Mouse (Mus musculus): ENCODE measurements at regions not wholly inside any gene's neighbourhood (a gene's known extent, or its start where the extent isn't known, plus 50 kb on each side); places are given as distances from the start of the nearest gene placed in this dataset.
A peak's percentile ranks its signal among the peaks of the same experiment; 100 is the strongest.

DNA sequence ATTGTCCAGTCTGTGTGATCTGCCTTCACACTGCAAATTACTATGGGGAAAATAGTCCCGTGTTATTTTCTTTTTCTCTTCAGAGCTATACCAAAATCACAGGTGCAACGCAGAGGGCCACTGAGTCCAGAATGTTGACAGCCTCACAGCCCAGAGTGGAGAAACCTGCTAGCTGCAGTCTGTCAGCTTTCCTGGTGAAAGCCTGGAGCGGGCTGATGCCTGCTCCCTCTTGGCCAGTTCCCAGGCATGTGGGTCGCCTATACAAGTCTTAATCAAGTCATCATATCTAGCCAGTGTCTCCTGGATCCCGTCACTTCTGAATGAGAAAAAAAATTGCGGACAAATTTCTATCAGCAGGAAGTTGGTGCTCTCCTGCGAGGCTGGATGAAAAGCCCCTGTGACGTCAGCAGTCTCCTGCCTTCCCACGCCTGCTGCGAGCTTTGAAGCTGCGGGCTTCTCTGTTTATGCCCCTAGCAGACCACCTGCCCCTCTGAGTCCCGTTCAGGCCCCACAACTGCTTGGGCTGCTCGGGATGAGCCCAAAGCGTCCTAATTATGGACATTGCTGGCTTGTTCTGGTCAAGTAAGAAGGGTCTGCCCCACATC is 227.1 kb upstream of the Hes1 start:
- 13% methylated on average over 14 of the region's 14 CpGs for WGBS
- Histone ChIP-seq H3K9ac (no peak overlapping the region), H3K4me1 (replicated peaks) (peaks cover 12% of the 10 kb centered on the region), H3K27ac (ENCODE audit: poor library complexity, severe bottlenecking) (no peak overlapping the region), H3K4me2 (peak overlapping the region; percentile 56), H3K4me3 (0 out of 2 replicates have a peak overlapping the region, but pooled peaks have one; percentile 7), H3K9me3 (replicated peaks) (no peaks in the 10 kb centered on the region), H3K36me3 (no peaks in the 10 kb centered on the region), H3K27me3 (replicated peaks) (0 out of 2 replicates have a peak, but pooled peaks cover 2% of the 10 kb centered on the region)
- ATAC-seq (ENCODE audit: insufficient number of reproducible peaks, low FRiP score), result peak; percentile 4; the same call in 1 of the 2 replicates

DNA sequence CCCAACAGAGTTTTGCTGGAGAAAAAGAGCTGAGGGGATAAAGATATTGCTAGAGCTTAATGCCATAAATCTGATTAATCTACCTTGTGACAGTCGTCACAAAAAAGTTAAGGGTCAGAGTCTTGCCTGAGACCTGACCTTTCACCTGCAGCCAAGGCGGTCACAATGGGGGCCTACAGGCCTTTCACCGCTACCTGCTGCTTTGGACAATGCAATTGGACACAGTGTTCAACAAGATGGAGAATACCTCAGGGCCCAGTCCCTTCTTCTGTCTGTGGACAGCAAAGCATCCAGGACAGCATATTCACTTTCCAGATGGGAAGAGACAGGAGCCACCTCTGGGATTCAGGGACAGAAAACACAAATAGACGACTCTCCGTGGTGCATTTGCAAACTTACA is 226.3 kb upstream of the Hes1 start:
- H3K27ac ChIP-seq (ENCODE audit: poor library complexity, severe bottlenecking), result no peak overlapping the region
- H3K9me3 ChIP-seq (replicated peaks), result no peaks in the 10 kb centered on the region
- H3K27me3 ChIP-seq (replicated peaks), result 0 out of 2 replicates have a peak, but pooled peaks cover 8% of the 10 kb centered on the region
- peaks cover 12% of the 10 kb centered on the region for H3K4me1 ChIP-seq (replicated peaks)
- H3K36me3 ChIP-seq, result no peaks in the 10 kb centered on the region
- no peak overlapping the region for H3K9ac ChIP-seq
- H3K4me2 ChIP-seq, result no peak overlapping the region
- ATAC-seq (ENCODE audit: insufficient number of reproducible peaks, low FRiP score), result no peak
- H3K4me3 ChIP-seq, result no peak overlapping the region
- WGBS, result 84% methylated on average over 5 of the region's 5 CpGs

DNA sequence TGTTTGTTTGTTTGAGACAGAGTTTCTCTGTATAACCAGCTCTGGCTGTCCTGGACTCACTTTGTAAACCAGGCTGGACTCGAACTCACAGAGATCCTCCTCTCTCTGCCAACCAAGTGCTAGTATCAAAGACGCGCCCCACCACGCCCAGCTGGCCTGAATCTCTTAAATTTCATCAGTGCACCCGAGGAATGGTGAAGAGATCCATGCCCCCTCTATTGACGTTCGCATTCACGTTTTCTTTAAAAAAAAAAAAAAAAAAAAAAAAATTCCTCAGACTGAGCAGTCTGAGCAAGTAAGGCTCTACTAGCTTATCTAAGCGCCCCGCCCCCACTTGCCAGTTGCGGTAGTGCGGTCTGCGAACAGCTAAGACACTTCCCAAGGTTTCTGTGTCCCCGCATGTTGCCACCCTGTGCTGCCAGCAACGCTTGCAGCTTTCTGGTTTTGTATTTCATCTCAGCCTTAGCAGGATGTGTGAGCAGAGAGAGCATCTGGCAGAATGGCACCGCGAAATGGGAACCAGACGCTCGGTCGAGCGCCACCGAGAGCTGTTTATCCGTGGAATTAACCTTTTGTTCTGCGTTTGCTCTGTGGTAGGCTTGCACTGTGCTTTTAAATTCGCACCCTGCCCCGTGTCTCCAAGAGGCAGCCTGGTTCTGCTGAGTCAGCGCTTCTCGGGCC is 225.1 kb upstream of the Hes1 start:
- 0 out of 2 replicates have a peak overlapping the region, but pooled peaks have one; percentile 8 for H3K27ac ChIP-seq (ENCODE audit: poor library complexity, severe bottlenecking)
- H3K27me3 ChIP-seq (replicated peaks), result 0 out of 2 replicates have a peak, but pooled peaks cover 9% of the 10 kb centered on the region
- H3K4me1 ChIP-seq (replicated peaks), result peaks cover 12% of the 10 kb centered on the region
- WGBS, result 6% methylated on average over 28 of the region's 28 CpGs
- ATAC-seq (ENCODE audit: insufficient number of reproducible peaks, low FRiP score), result peak; percentile 53; the same call in 1 of the 2 replicates
- H3K9me3 ChIP-seq (replicated peaks), result no peaks in the 10 kb centered on the region
- peak overlapping the region; percentile 34; the same call in 1 of the 2 replicates for H3K9ac ChIP-seq
- H3K4me2 ChIP-seq, result peak overlapping the region; percentile 72
- H3K4me3 ChIP-seq, result peak overlapping the region; percentile 38
- no peaks in the 10 kb centered on the region for H3K36me3 ChIP-seq

DNA sequence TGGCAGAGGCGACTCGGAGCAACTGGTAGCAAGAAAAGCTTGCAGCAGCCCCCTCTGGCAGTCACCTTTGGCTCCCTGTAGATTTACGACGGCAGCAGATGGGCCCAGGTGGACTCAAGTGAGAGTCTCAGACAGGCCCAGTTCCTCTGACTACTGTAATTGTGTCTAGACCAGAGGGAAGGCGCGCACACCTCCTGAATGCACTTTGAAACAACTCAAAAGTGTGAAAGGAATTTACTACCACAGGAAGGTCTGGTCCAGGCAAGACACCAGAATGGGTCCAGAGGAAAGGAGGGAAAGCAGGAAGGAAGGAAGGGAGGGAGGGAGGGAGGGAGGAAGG is 224.6 kb upstream of the Hes1 start:
- Histone ChIP-seq H3K4me2 (peak overlapping the region; percentile 72), H3K9ac (peak overlapping the region; percentile 34; the same call in 1 of the 2 replicates), H3K4me1 (replicated peaks) (peaks cover 16% of the 10 kb centered on the region), H3K9me3 (replicated peaks) (no peaks in the 10 kb centered on the region), H3K27ac (ENCODE audit: poor library complexity, severe bottlenecking) (0 out of 2 replicates have a peak overlapping the region, but pooled peaks have one; percentile 8), H3K36me3 (no peaks in the 10 kb centered on the region), H3K4me3 (peak overlapping the region; percentile 38), H3K27me3 (replicated peaks) (0 out of 2 replicates have a peak, but pooled peaks cover 9% of the 10 kb centered on the region)
- WGBS, result 25% methylated on average over 6 of the region's 6 CpGs
- ATAC-seq (ENCODE audit: insufficient number of reproducible peaks, low FRiP score), result 0 out of 2 replicates have a peak, but pooled peaks have one; percentile 3

DNA sequence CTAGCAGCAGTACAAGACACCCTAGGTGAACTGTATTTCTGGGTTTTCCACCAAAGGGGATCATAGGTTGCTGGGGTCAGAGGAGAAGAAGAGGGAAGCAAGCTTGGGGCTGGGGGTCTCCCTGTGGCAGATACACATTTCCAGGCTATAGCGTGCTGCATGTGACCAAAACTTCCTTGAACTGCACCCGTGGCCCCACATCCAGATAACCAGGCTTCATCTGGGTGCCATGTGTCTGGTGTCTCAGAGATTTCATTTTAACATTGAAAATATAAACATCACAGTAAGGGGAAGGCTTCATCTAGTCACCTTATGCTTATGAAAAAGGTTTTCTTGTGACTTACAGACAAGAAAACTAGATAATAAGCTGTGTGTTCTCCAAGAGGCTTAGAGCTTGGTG is 223.8 kb upstream of the Hes1 start:
- no peak overlapping the region for H3K27ac ChIP-seq (ENCODE audit: poor library complexity, severe bottlenecking)
- WGBS, result 42% methylated on average over 2 of the region's 2 CpGs
- H3K4me2 ChIP-seq, result no peak overlapping the region

DNA sequence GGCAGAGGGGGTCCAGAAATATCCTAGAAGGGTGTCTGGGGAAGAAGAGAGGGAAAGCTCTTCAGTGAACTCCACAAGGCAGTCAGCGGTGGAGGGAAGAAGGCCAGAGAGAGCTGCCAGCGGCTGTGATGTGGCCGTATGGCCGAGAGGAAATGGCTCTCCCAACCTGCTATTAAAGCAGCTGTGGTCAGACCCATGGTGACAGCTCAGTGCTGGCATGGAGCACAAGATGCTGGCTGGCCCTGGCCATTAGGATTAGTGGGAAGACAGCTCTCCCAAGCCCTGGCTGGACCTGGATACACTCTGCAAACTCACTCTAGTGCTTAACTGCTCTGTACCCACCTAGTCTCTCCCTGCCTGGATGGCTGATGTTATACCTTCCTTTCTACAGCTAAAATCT is 223.1 kb upstream of the Hes1 start:
- WGBS, result 47% methylated on average over 4 of the region's 4 CpGs
- H3K9me3 ChIP-seq (replicated peaks), result no peaks in the 10 kb centered on the region
- no peak overlapping the region for H3K9ac ChIP-seq
- H3K36me3 ChIP-seq, result no peaks in the 10 kb centered on the region
- ATAC-seq (ENCODE audit: insufficient number of reproducible peaks, low FRiP score), result no peak
- H3K27ac ChIP-seq (ENCODE audit: poor library complexity, severe bottlenecking), result no peak overlapping the region
- no peak overlapping the region for H3K4me3 ChIP-seq
- no peak overlapping the region for H3K4me2 ChIP-seq
- H3K4me1 ChIP-seq (replicated peaks), result peaks cover 29% of the 10 kb centered on the region
- 0 out of 2 replicates have a peak, but pooled peaks cover 9% of the 10 kb centered on the region for H3K27me3 ChIP-seq (replicated peaks)

More for the DNA sequence above, 223.8 kb upstream of the Hes1 start:
- no peak overlapping the region for H3K9ac ChIP-seq
- no peaks in the 10 kb centered on the region for H3K9me3 ChIP-seq (replicated peaks)
- H3K4me1 ChIP-seq (replicated peaks), result peaks cover 24% of the 10 kb centered on the region
- no peak for ATAC-seq (ENCODE audit: insufficient number of reproducible peaks, low FRiP score)
- no peak overlapping the region for H3K4me3 ChIP-seq
- H3K36me3 ChIP-seq, result no peaks in the 10 kb centered on the region
- H3K27me3 ChIP-seq (replicated peaks), result 0 out of 2 replicates have a peak, but pooled peaks cover 9% of the 10 kb centered on the region

DNA sequence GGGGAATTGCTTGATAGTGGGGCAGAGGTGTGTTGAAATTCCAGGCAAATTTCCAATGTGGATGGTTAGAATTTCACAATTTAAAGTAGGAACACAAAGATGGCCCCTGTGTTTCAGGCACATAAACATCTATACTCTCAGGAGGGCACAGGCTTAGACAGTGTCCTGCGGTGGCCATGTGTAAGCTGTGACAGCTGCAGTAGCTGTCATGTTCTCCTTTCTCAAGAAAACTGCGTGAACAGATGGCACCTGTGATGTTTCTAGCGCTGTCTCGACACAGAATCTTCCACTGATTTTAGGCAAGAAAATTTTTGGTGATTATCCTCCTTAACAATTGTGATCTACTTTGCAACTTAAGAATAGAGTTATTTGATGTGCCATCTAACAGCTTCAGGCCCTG is 222.1 kb upstream of the Hes1 start:
- Histone ChIP-seq H3K4me1 (replicated peaks) (peaks cover 28% of the 10 kb centered on the region), H3K36me3 (no peaks in the 10 kb centered on the region)
- WGBS, result 96% methylated on average over 4 of the region's 4 CpGs

DNA sequence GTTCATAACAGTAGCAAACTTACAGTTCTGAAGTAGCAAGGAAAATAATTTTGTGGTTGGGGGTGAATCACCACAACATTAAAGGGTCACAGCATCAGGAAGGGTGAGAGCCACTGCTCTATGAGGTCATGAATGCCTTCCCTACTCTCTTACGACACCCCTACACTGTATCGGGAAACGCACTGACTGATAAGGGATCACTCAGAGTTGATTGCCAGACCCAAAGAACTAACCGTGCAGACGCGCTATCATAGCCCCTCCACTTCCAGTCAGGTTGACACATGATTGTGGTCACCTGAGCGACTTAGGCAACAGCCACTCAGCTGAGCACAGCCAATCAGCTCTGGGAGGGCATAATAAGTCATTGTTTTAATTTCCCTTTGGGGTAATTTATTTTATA is 220.7 kb upstream of the Hes1 start:
- Histone ChIP-seq H3K4me3 (no peak overlapping the region), H3K27me3 (replicated peaks) (0 out of 2 replicates have a peak, but pooled peaks cover 9% of the 10 kb centered on the region), H3K4me1 (replicated peaks) (peaks cover 30% of the 10 kb centered on the region), H3K36me3 (no peaks in the 10 kb centered on the region), H3K9ac (no peak overlapping the region), H3K4me2 (no peak overlapping the region), H3K9me3 (replicated peaks) (no peaks in the 10 kb centered on the region), H3K27ac (ENCODE audit: poor library complexity, severe bottlenecking) (no peak overlapping the region)
- no peak for ATAC-seq (ENCODE audit: insufficient number of reproducible peaks, low FRiP score)
- WGBS, result 36% methylated on average over 7 of the region's 7 CpGs

More for the DNA sequence above, 222.1 kb upstream of the Hes1 start:
- Histone ChIP-seq H3K4me3 (no peak overlapping the region), H3K27me3 (replicated peaks) (0 out of 2 replicates have a peak, but pooled peaks cover 9% of the 10 kb centered on the region), H3K9ac (no peak overlapping the region), H3K27ac (ENCODE audit: poor library complexity, severe bottlenecking) (no peak overlapping the region), H3K9me3 (replicated peaks) (no peaks in the 10 kb centered on the region), H3K4me2 (no peak overlapping the region)
- no peak for ATAC-seq (ENCODE audit: insufficient number of reproducible peaks, low FRiP score)

DNA sequence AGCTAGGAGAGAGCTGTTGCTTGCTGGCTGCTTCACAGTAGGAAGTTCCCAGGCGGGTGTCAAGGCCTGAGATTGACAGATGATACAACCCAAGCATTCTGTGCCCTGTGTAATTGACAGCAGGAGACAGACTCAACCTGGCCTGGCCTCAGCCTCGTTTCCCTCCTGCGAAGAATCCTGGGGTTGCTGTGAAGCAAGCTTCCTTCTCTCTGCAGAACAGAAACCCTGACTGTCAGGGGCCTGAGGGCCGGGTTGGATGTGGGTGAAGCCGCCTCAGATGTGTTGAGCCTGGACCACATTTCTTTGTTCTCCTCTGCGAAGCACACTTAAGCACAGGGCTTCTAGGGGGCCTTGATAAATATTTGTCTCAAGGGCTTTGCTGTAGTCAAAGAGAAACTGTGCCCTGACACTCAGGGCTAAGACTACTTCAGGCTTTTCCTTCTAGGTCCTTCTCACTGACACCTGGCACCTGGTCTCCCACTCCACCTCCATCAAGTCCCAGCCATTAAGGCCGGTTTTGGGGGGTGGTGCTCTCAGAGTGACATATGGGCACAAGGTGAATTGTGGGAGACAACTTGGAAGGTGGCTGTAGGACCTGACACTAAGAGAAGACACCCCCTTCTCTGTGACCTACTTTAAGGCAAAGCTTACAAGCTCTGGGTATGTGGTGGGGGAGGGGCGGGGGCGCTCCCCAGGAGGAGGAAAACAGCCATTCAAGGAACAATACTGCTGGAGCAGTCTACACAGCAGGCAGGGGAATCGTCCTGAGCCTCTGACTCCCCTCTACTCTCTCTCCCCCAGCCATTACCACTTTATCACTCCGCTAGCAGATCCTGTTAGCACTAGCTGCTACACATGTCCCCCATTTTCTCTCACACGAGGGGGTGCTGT is 219.2 kb upstream of the Hes1 start:
- Histone ChIP-seq H3K4me2 (no peak overlapping the region), H3K4me1 (replicated peaks) (peaks cover 26% of the 10 kb centered on the region), H3K27ac (ENCODE audit: poor library complexity, severe bottlenecking) (no peak overlapping the region), H3K9ac (no peak overlapping the region), H3K9me3 (replicated peaks) (no peaks in the 10 kb centered on the region), H3K4me3 (no peak overlapping the region), H3K36me3 (no peaks in the 10 kb centered on the region), H3K27me3 (replicated peaks) (0 out of 2 replicates have a peak, but pooled peaks cover 9% of the 10 kb centered on the region)
- peak; percentile 52 for ATAC-seq (ENCODE audit: insufficient number of reproducible peaks, low FRiP score)
- 27% methylated on average over 11 of the region's 12 CpGs for WGBS

DNA sequence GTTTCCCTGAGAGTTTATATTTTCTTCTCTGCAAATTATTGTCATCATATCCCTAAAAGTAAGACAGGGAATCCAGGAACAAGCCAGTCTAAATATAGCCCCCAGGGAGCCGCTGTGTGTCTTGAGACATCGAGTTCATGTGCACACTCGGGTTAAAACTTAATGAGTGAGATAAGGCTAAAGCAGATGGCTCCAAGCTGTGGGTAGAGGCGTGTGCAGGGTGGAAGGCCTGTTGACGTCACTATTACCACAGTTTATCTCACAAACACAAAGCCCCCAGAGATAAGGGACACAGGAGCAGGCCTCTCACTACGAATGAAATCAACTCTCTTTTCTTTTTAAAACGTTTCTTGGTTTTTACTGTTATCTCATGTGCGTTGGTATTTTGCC is 218.6 kb upstream of the Hes1 start:
- Histone ChIP-seq H3K4me2 (peak overlapping the region; percentile 5; the same call in 1 of the 2 replicates), H3K27me3 (replicated peaks) (0 out of 2 replicates have a peak, but pooled peaks cover 7% of the 10 kb centered on the region), H3K27ac (ENCODE audit: poor library complexity, severe bottlenecking) (0 out of 2 replicates have a peak overlapping the region, but pooled peaks have one; percentile 15), H3K36me3 (no peaks in the 10 kb centered on the region), H3K9ac (no peak overlapping the region), H3K9me3 (replicated peaks) (no peaks in the 10 kb centered on the region), H3K4me1 (replicated peaks) (peaks cover 26% of the 10 kb centered on the region), H3K4me3 (no peak overlapping the region)
- peak; percentile 81; the same call in 1 of the 2 replicates for ATAC-seq (ENCODE audit: insufficient number of reproducible peaks, low FRiP score)
- 8% methylated on average over 8 of the region's 8 CpGs for WGBS

Measured in heart, embryonic 12.5 days (tissue).